Mouse (Mus musculus): ENCODE data around the gene Trpc5os. TPM values are rescaled to one million over a fixed set of nuclear protein-coding genes. Genes with fewer than 3 reads are reported as not detected.

Trpc5os gene
- total RNA-seq (2014; rRNA removed) (not detected in 2 replicates), polyA plus RNA-seq (2015; fragmentation: Nextera tagmentation; extraction: Ambion mirVana) (0.05 TPM in 2 replicates)

DNA sequence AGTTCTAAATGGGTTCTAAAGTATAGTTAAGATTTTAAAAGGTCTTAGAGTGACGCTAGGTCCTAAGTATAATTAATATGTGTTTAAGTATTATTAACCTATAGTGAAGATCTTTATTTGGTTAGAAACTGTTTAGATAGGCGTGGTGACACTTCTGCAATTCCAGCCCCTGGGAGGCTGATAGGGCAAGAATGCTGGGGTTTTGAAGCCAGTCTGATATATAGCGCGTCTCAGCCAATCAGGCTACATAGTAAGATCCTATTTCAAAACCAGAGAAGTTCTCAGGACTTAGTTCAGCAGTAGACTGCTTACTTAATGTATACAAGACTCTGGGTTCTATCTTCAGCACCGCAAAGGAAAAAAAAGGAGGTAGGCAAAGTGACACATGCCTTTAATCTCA is at the start of gene Trpc5os:
Gene Trpc5os, plus strand, starts transcription at position 301 of the 400 bp plus-strand sequence.
- WGBS = 92% methylated on average over 5 of the region's 5 CpGs
- H3K27ac ChIP-seq = no peak within 1 kb of the TSS
- H3K27me3 ChIP-seq (ENCODE audit: insufficient read depth, low read length) = no peaks in the 10 kb centered on the region
- no peak within 1 kb of the TSS for H3K4me3 ChIP-seq (ENCODE audit: low read length)
- H3K9me3 ChIP-seq (ENCODE audit: low read length) = no peaks in the 10 kb centered on the region
- no peaks in the 10 kb centered on the region for H3K4me1 ChIP-seq (ENCODE audit: insufficient read depth, low read length)
- DNase-seq (ENCODE audit: low spot score) (no peak), ATAC-seq (no peak)
- no peaks in the 10 kb centered on the region for H3K36me3 ChIP-seq (ENCODE audit: insufficient read depth, low read length)
- no peak for TF ChIP-seq CTCF (IDR thresholded peaks at IDR 0.05; ENCODE audit: low read depth)
- no peak within 1 kb of the TSS for H3K4me2 ChIP-seq (ENCODE audit: low read depth, low read length)
- H3K9ac ChIP-seq (replicated peaks; ENCODE audit: low read length) = no peak within 1 kb of the TSS

DNA sequence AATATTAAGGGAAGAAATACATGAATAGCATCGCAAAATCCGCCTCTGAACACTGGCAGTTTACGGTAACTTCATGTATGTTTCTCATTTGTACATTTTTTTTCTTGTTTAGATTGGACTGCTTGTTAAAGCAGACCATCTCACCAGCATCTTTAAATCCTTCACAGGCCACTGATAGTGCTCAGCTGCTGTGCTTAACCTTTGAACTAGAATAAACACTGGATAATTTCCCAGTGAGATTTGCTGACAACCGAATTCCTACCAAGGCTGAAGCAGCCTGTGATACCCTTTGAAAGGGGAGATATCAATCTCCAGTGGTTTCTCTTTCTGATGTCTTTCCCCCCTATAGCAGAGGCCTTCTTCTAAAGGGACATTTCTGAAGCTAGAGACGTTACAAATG is 48.3 kb upstream of the Trpc5os start:
- H3K36me3 ChIP-seq (ENCODE audit: insufficient read depth, low read length) = no peaks in the 10 kb centered on the region
- no peak for DNase-seq (ENCODE audit: low spot score)
- TF ChIP-seq CTCF (IDR thresholded peaks at IDR 0.05; ENCODE audit: low read depth) = no peak
- H3K27ac ChIP-seq = no peak overlapping the region
- ATAC-seq = no peak
- no peak overlapping the region for H3K9ac ChIP-seq (replicated peaks; ENCODE audit: low read length)
- no peaks in the 10 kb centered on the region for H3K27me3 ChIP-seq (ENCODE audit: insufficient read depth, low read length)
- H3K4me2 ChIP-seq (ENCODE audit: low read depth, low read length) = no peak overlapping the region
- H3K9me3 ChIP-seq (ENCODE audit: low read length) = no peaks in the 10 kb centered on the region
- WGBS = 78% methylated on average over 5 of the region's 5 CpGs
- no peaks in the 10 kb centered on the region for H3K4me1 ChIP-seq (ENCODE audit: insufficient read depth, low read length)
- no peak overlapping the region for H3K4me3 ChIP-seq (ENCODE audit: low read length)

DNA sequence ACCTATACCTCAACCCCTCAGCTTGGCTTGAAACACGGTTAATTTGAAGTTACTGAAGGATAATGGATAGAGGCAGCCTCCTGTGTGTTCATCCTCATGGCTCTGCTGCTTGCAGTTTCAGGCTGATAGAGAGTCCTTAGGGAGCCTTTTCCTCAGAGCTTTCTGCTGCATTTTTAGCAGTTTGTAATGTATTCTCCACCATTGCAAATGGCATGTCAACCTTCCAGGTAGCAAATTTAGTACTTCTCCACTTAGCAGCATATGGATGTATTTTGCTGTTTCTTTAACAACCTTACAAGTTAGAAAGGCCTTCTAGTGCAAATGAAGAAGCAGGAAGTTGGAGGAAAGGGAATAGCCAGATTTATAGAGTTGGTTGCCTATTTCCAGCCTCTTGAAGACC is 36.1 kb upstream of the Trpc5os start:
- Histone ChIP-seq H3K4me2 (ENCODE audit: low read depth, low read length) (no peak overlapping the region), H3K27ac (no peak overlapping the region), H3K36me3 (ENCODE audit: insufficient read depth, low read length) (no peaks in the 10 kb centered on the region), H3K27me3 (ENCODE audit: insufficient read depth, low read length) (no peaks in the 10 kb centered on the region), H3K9ac (replicated peaks; ENCODE audit: low read length) (no peak overlapping the region), H3K9me3 (ENCODE audit: low read length) (no peaks in the 10 kb centered on the region), H3K4me3 (ENCODE audit: low read length) (no peak overlapping the region), H3K4me1 (ENCODE audit: insufficient read depth, low read length) (no peaks in the 10 kb centered on the region)
- 40% methylated on average over 1 of the region's 1 CpGs for WGBS
- TF ChIP-seq CTCF (IDR thresholded peaks at IDR 0.05; ENCODE audit: low read depth) = no peak
- DNase-seq (ENCODE audit: low spot score) (no peak), ATAC-seq (no peak)

DNA sequence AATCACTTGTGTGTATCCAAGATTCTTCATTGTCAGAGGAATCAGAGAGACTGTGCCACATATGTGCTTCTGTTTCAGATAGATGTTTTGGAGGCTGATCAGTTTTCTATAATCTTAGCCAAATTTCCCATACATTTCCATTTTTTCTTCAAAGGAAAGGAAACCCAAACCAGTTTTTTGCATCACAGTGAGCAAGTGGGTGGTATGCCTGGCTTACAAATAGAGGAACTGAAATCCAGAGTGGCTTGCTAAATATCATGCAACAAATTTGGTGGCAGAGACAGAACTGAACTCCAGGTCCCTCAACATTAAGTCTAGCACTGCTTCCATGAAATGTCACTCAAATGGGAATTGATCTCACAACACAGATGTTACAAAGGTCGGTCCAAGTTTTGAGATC is 35.3 kb upstream of the Trpc5os start:
- Histone ChIP-seq H3K9me3 (ENCODE audit: low read length) (no peaks in the 10 kb centered on the region), H3K27me3 (ENCODE audit: insufficient read depth, low read length) (no peaks in the 10 kb centered on the region), H3K4me3 (ENCODE audit: low read length) (no peak overlapping the region), H3K4me2 (ENCODE audit: low read depth, low read length) (no peak overlapping the region), H3K36me3 (ENCODE audit: insufficient read depth, low read length) (no peaks in the 10 kb centered on the region), H3K27ac (no peak overlapping the region), H3K9ac (replicated peaks; ENCODE audit: low read length) (no peak overlapping the region), H3K4me1 (ENCODE audit: insufficient read depth, low read length) (no peaks in the 10 kb centered on the region)
- no peak for TF ChIP-seq CTCF (IDR thresholded peaks at IDR 0.05; ENCODE audit: low read depth)
- 96% methylated on average over 1 of the region's 1 CpGs for WGBS
- DNase-seq (ENCODE audit: low spot score) (no peak), ATAC-seq (no peak)

DNA sequence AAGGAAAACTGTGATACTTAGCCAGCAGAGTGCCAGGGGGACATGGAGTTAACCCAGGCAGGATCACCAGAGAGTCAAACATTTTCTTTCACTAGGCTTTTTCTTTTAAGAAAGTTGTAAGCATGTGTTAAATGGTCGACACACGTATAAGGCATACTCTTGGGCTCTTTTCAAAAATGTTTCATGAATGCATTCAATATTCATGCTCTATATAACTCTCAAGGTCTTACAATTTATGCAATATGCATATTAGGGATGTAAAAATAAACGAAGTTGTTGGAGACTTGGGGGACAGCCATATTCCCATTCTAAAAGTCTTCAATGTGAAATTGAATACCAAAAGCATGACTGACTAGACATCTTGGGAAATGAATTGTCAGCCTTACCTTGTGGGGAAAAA is 32.5 kb upstream of the Trpc5os start:
- no peak overlapping the region for H3K4me3 ChIP-seq (ENCODE audit: low read length)
- no peak for TF ChIP-seq CTCF (IDR thresholded peaks at IDR 0.05; ENCODE audit: low read depth)
- H3K27ac ChIP-seq = no peak overlapping the region
- no peaks in the 10 kb centered on the region for H3K4me1 ChIP-seq (ENCODE audit: insufficient read depth, low read length)
- no peaks in the 10 kb centered on the region for H3K9me3 ChIP-seq (ENCODE audit: low read length)
- no peaks in the 10 kb centered on the region for H3K36me3 ChIP-seq (ENCODE audit: insufficient read depth, low read length)
- DNase-seq (ENCODE audit: low spot score) = no peak
- H3K27me3 ChIP-seq (ENCODE audit: insufficient read depth, low read length) = no peaks in the 10 kb centered on the region
- no peak for ATAC-seq
- H3K4me2 ChIP-seq (ENCODE audit: low read depth, low read length) = no peak overlapping the region
- WGBS = 76% methylated on average over 3 of the region's 3 CpGs
- H3K9ac ChIP-seq (replicated peaks; ENCODE audit: low read length) = no peak overlapping the region

DNA sequence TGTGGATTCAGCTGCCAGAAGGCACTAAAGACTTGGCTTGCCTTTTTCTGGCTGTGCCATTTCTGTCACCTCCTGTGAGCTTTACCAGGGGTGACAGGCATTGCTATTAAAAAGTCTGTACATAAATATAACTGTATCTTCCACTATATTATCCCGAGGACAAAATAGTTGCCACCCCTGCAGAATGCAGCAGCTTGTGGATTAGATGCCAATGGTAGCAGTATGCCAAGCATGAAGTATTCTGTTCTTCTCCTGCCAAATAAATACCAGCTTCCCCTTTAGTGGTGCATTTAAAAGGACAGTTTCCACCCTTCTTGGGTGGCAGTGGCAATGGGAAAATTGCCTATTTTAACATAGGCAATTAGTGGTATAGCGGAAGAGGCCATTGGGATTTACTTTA is 8.0 kb downstream of the Trpc5os start:
- whole genome bisulfite sequencing = 72% methylated on average over 2 of the region's 2 CpGs
- no peaks in the 10 kb centered on the region for H3K9me3 ChIP-seq (ENCODE audit: low read length)
- no peaks in the 10 kb centered on the region for H3K4me1 ChIP-seq (ENCODE audit: insufficient read depth, low read length)
- H3K27me3 ChIP-seq (ENCODE audit: insufficient read depth, low read length) = no peaks in the 10 kb centered on the region
- no peak for TF ChIP-seq CTCF (IDR thresholded peaks at IDR 0.05; ENCODE audit: low read depth)
- no peak overlapping the region for H3K4me3 ChIP-seq (ENCODE audit: low read length)
- H3K9ac ChIP-seq (replicated peaks; ENCODE audit: low read length) = no peak overlapping the region
- no peak for ATAC-seq
- peak; percentile 12 for DNase-seq (ENCODE audit: low spot score)
- H3K36me3 ChIP-seq (ENCODE audit: insufficient read depth, low read length) = no peaks in the 10 kb centered on the region
- H3K27ac ChIP-seq = no peak overlapping the region
- no peak overlapping the region for H3K4me2 ChIP-seq (ENCODE audit: low read depth, low read length)

DNA sequence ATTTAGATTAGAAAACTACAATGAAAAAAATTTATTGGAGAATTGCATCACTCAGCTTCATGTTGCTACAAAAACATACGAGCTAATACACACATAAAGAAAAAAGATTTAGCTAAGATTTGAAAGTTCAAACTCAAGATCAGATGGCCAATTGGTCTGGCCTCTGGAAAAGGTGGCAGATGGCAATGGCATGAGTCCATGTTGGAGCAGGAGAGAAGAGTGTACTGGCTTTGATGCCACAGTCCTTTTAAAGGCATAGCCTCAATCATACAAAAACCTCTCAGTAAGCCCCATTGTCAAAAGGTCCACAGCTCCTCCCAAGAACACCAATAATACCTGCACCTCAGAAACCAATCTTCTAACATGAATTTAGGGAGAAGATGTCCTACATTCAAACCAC is 35.0 kb downstream of the Trpc5os start:
- no peak overlapping the region for H3K9ac ChIP-seq (replicated peaks; ENCODE audit: low read length)
- no peak for ATAC-seq
- H3K4me2 ChIP-seq (ENCODE audit: low read depth, low read length) = no peak overlapping the region
- 68% methylated on average over 1 of the region's 1 CpGs for WGBS
- no peaks in the 10 kb centered on the region for H3K4me1 ChIP-seq (ENCODE audit: insufficient read depth, low read length)
- no peak for TF ChIP-seq CTCF (IDR thresholded peaks at IDR 0.05; ENCODE audit: low read depth)
- H3K4me3 ChIP-seq (ENCODE audit: low read length) = no peak overlapping the region
- no peak overlapping the region for H3K27ac ChIP-seq
- no peaks in the 10 kb centered on the region for H3K27me3 ChIP-seq (ENCODE audit: insufficient read depth, low read length)
- DNase-seq (ENCODE audit: low spot score) = no peak
- no peaks in the 10 kb centered on the region for H3K9me3 ChIP-seq (ENCODE audit: low read length)
- no peaks in the 10 kb centered on the region for H3K36me3 ChIP-seq (ENCODE audit: insufficient read depth, low read length)
